Mouse (Mus musculus) WW6 (cell line): ENCODE results near the gene Pkn2.

Source experiments
- DNase-seq: peaks from one replicate; pipeline ENCODE4 v3.0.0-alpha.2; 2013; ENCODE audit warnings: low read depth, low spot score

Pkn2 gene

DNA sequence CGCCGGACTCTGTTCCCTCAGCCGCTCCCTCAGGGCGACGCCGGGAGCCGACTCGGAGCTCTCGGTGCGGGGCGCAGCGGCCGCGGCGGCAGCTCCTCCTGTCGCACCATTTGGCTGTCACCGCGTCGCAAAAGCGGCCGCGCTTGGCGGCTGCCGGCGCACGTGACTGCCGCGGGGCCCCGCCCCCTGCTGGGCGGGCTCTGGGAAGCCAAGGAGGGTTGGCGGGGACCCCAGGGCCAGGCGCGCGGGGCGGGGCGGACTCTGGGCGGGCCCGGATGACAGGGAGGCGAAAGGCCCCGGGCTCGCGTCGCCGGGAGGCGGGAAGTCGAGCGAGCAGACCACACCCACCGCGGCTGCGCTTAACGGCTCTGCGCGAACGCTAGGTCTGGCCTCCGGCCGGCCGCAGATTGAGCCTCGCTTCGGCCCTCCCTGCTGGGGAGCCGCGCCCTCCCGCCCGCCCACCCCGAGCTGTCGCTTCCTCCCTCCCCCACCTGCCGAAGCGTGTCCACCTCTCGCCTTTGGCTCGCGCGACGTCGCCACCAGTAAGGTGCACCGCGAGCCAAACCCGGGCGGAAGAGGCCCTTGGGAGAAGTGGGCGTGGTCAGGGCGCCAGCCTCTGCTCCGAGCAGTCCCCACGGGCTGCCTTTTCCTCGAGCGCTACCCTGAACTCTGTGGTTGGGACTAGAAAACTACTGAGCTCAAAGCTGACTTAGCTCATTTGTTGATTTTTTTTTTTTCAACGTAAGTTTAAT lies at the start of gene Pkn2:
Pkn2 (minus strand) TSS at position 133 of the 752 bp plus-strand sequence.
- DNase-seq, result peak; percentile 97

GRCm38 (mm10) chr3:142929906-142930305 lies 48.1 kb upstream of the Pkn2 start:
- peak; percentile 28 for DNase-seq

- no peak for DNase-seq
These were observed 45.5 kb upstream of the Pkn2 start for GRCm38 (mm10) chr3:142927311-142927710.

- no peak for DNase-seq
These were observed 43.1 kb upstream of the Pkn2 start for GRCm38 (mm10) chr3:142924831-142925348.

GRCm38 (mm10) chr3:142919070-142919469 lies 37.3 kb upstream of the Pkn2 start:
- no peak for DNase-seq

DNA sequence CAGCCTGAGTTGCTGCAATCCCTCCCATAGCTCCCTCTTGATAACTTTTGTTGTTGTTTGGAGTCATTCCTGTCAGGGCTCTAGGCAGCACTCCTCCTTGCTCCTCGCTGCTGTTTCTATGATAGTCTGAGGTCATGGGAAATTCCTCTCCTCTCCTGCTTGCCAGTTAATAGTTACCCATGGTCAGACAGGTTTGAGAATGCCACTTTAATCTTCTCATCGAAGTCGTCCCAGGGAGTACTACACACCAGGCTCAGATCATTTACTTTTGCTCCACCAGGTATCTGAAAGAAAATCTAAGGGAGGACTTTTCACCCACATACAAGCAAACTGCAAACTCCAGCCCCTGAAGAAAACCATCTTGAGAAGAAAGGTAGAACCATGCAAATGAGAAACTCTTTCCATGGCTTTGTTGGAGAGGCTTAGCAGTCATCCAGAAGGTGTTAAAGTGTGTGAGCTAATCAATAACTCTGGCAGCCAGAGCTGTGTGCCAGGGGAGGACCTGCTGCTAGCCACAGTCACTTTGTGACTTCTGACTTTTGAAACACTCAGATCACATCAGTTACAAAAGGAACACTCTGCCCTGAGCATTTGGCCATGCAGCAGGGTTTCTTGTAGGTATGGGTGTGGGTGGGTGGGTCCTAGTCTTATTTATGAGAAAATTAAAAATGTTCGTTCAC lies 36.1 kb upstream of the Pkn2 start:
- DNase-seq, result no peak

DNA sequence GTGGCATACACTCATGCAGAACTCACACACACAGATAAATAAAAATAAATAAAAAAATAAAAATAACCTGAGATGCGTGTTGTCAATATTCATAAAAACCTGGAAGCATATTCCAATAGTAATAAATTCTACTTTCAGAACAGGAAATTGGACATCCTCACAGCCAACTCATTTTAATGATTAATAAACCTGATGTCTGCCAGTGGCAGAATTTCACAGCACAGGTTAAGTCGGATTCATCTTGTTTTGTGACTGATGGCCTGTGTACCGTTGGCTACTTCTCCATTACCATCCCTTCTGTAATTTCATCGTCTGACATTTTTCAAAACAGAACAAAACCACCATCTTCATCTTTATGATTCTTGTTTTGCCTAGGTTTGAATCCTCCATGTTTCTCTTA lies 35.4 kb upstream of the Pkn2 start:
- DNase-seq, result no peak

DNA sequence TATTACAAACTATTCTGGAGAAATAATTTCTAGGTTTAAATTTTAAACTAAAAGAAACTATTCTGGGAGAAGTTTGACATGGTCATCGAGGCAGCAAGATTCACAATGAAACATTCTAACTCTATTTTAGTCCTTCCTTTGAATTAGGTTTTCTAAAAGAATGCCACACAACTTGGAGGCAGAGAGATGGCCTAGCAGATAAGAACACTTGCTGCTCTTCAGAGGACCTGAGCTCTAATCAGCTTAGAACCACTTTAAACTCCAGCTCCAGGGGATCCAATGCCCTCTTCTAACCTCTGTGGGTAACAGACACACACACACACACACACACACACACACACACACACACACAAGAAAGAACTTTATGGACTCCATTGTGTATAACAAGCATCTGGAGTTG lies 31.5 kb upstream of the Pkn2 start:
- DNase-seq, result no peak

GRCm38 (mm10) chr3:142899683-142900082 lies 17.9 kb upstream of the Pkn2 start:
- no peak for DNase-seq

GRCm38 (mm10) chr3:142898949-142899396 lies 17.2 kb upstream of the Pkn2 start:
- DNase-seq, result no peak

GRCm38 (mm10) chr3:142890442-142890841 lies 8.6 kb upstream of the Pkn2 start:
- no peak for DNase-seq

DNA sequence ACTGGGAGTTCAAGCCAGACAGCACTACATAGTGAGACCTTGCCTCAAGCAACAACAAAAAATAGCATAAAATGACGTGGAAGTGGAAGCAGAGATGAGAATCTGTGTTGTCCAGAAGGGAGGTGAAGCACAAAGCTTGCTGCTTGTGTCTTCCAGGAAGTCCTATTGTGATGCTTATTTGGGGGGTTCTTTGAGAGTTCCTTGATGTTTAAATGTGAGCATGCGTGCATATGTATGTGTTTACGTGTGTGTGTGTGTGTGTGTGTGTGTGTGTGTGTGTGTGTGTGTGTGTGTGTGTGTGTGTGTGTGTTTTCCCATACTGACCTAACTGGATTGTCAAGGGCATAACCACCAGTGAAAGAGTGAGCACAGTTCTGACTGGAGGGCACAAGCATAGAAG lies 5.2 kb upstream of the Pkn2 start:
- no peak for DNase-seq

- DNase-seq, result no peak
These were observed 2.8 kb upstream of the Pkn2 start for GRCm38 (mm10) chr3:142884594-142884993.

- DNase-seq, result no peak
These were observed 274 bp downstream of the Pkn2 start for GRCm38 (mm10) chr3:142881589-142881871.

GRCm38 (mm10) chr3:142880790-142881588 lies 815 bp downstream of the Pkn2 start:
- DNase-seq, result peak; percentile 24

- DNase-seq, result no peak
These were observed 18.6 kb downstream of the Pkn2 start for GRCm38 (mm10) chr3:142863236-142863635.

DNA sequence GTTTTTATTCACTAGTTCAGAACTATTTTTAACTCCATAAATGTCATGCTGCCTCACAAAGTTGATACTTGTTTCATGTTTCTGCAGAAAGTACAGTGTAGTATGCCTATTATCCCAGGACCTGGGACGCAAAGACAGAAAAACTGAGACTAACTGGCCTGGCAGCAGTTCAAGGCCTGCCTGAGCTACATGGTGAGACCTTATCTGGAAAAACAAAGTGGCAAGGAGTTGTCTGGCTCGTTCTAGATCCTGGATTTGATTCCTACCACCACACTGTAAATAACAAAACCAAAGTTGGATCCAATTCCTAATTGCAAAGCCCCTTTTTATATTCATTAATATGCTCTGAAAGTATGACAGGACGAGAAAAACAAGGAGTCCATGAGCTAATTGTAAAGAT lies 25.0 kb downstream of the Pkn2 start:
- DNase-seq, result no peak

- DNase-seq, result no peak
These were observed 25.8 kb downstream of the Pkn2 start for GRCm38 (mm10) chr3:142855961-142856472.

- DNase-seq, result no peak
These were observed 28.9 kb downstream of the Pkn2 start for GRCm38 (mm10) chr3:142852911-142853310.

DNA sequence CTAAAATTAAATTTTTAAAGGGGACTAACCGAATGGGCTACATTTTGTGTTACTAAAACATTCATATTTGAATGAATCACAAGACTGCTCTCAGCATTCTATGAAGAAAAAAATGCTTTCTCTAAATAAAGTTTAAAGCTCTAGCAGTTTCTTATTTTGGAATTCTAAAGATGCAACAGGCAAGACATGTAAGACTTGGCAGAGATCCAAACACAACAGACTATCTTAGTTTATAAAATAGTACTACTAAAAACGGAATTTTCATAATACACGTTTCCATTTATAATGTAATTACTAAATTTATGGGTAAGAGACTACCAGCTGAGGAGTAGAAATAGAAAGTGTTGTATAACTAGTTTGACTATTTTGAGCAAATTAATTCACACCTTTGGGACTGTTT lies 30.2 kb downstream of the Pkn2 start:
- DNase-seq, result no peak

DNA sequence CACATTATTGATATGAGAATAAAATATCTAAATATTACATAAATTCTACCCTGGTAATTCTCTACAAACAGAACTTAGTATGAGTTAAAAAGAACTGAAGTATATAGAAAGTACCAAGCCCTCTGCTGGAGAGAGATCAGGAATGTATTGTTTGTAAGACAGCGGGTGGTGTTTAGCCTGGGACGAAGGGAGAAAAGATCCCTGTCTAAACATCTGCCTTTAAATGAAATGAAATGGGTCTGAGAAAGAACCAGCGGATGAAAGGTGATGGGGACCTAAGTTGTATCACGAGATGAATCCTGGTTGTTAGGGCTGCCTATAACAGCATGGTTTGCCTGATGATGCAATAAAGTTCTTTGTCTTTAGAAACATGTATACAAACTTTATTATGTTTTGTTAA lies 41.8 kb downstream of the Pkn2 start:
- DNase-seq, result no peak

GRCm38 (mm10) chr3:142834761-142835160 lies 47.0 kb downstream of the Pkn2 start:
- DNase-seq, result no peak
